Mouse (Mus musculus) stomach, postnatal 0 days (tissue): ENCODE data around the gene Psen2. TPM values are rescaled to one million over a fixed set of nuclear protein-coding genes. Genes with fewer than 3 reads are reported as not detected.

Experiments
- ATAC-seq: fragments of 200-750 bp; cut with Nextera tagmentation; 2 replicates; pipeline ENCODE4 v1.8.0; 2017; ENCODE audit not compliant: low FRiP score, low TSS enrichment
- DNase-seq: peaks from one replicate; pipeline ENCODE4 v3.0.0-alpha.2; 2016; ENCODE audit warnings: low spot score
- H3K27ac ChIP-seq: fragments of 300-500 bp; sonication (generic); replicated peaks from 2 replicates; pipeline ENCODE4 v1.5.1; 2014; ENCODE audit warnings: mild to moderate bottlenecking, control low read depth
- H3K27me3 ChIP-seq: fragments of 300-500 bp; sonication (generic); 2 replicates; pipeline ENCODE4 v1.6.1; 2014; ENCODE audit warnings: low read length; ENCODE audit not compliant: control insufficient read depth, insufficient read depth
- H3K36me3 ChIP-seq: fragments of 300-500 bp; sonication (generic); 2 replicates; pipeline ENCODE4 v1.6.1; 2014; ENCODE audit warnings: low read length, mixed read lengths; ENCODE audit not compliant: control insufficient read depth, insufficient read depth
- H3K4me1 ChIP-seq: fragments of 300-500 bp; sonication (generic); replicated peaks from 2 replicates; pipeline ENCODE4 v1.6.1; 2014; ENCODE audit warnings: antibody characterized with exemption; ENCODE audit not compliant: control insufficient read depth, insufficient read depth
- H3K4me2 ChIP-seq: fragments of 300-500 bp; sonication (generic); replicated peaks from 2 replicates; pipeline ENCODE4 v1.6.1; 2014; ENCODE audit warnings: low read depth, mild to moderate bottlenecking, control low read depth, moderate library complexity
- H3K4me3 ChIP-seq: fragments of 300-500 bp; sonication (generic); 2 replicates; pipeline ENCODE4 v1.5.1; 2014; ENCODE audit warnings: low read depth, low read length, control low read depth
- H3K9ac ChIP-seq: fragments of 300-500 bp; sonication (generic); 2 replicates; pipeline ENCODE4 v1.6.1; 2014; ENCODE audit warnings: mild to moderate bottlenecking, low read length, control low read depth, mixed read lengths
- H3K9me3 ChIP-seq: fragments of 300-500 bp; sonication (generic); 2 replicates; pipeline ENCODE4 v1.6.1; 2016; ENCODE audit warnings: low read length; ENCODE audit not compliant: control insufficient read depth
- CTCF ChIP-seq: IDR thresholded peaks from 2 replicates; pipeline ENCODE4 v1.5.1; 2016; ENCODE audit warnings: antibody characterized with exemption, low read depth, mild to moderate bottlenecking, moderate library complexity
- EP300 ChIP-seq: optimal IDR thresholded peaks from 2 replicates; pipeline ENCODE3; 2016; ENCODE audit warnings: antibody characterized with exemption
- WGBS: fragments of 180-500 bp; shearing (Covaris S2); extraction: QIAGEN DNeasy Blood & Tissue Kit; methylation state at CpG from one replicate; pipeline ENCODE4 v1.1.7; 2014; 5-methylcytosine and 5-hydroxymethylcytosine counted together
- polyA plus RNA-seq: library from polyadenylated mRNA; unstranded; fragments of >200 nt; fragmentation: Nextera tagmentation; extraction: Ambion mirVana; gene quantifications from 2 replicates; pipeline ENCODE4 v1.2.1, GENCODE M21; 2015

Psen2 gene
- polyA plus RNA-seq, 1 experiment from 2014 or later: 14.3 TPM

DNA sequence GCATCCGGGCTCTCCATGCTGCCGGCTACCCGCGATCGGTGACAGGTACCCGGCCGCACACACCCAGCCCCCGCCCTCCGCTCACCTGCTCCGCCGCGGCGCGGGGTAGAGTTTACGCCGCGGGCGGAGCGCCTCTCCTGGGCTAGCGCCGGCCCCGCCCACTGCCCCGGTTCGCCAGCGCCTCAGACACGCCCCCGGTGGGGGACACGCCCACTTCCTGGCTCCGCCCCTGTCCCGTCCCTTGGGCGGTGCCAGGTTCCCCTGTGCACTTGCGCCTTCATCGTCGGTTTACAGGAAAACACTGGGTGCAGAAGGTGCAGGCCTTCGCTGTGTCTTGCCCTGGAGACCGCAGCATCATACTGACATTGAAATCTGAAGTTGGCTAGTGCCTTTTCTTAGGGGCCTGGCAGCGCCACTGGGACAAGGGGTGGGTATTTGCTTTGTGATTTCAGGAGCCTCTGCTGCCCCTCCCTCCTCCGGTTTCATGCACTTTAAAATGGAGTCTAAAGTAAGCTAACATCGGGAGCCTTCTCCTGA is 7.0 kb downstream of the Psen2 start:
- DNase-seq: peak; percentile 99
- Histone ChIP-seq H3K27ac (peak overlapping the region; percentile 93), H3K36me3 (no peaks in the 10 kb centered on the region), H3K4me1 (no peaks in the 10 kb centered on the region), H3K9ac (peak overlapping the region; percentile 90), H3K27me3 (no peaks in the 10 kb centered on the region), H3K4me2 (peak overlapping the region; percentile 96), H3K9me3 (no peaks in the 10 kb centered on the region), H3K4me3 (peak overlapping the region; percentile 74)
- peak; percentile 95 for ATAC-seq
- TF ChIP-seq EP300: peak; percentile 27
- no peak for TF ChIP-seq CTCF
- WGBS: 0% methylated on average over 31 of the region's 39 CpGs

DNA sequence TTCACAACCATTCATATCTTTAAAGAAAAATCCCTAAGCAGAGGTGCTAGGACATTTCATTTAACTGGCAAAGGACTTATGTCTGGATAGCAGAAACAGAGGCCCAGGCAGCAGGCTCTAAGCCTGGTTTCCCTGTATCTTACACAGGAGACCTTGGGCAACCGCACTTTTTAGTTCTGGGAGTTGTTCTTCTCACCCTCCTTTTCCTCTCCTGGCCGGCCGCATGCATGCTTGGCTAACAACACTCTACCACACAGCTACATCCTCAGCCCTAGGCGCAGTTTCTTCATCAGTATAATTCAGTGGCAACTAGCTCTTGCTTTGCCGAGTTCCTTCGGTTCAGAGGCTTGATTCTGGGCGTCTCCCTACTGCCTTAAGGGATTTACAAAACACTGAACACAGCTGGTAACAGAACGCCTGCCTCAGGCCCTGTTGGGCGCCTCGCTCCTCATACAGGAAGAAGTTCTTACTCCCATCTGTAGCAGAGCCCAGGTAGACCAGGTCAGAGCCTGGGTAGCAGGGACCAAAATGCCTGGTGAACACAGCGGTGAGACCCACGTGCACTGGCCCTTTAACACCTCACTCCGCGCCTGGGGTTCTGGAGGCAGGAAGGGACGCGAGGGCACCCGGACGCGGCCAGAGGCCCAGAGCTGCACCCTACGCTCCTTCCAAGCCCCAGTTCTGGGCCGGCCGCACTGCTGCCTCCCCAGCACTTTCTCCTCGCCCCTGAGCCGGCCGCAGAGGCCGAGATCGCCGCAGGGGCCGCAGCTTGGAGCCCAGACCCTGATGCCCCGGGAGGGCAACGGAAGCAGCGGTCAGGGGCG is 7.7 kb downstream of the Psen2 start:
- Histone ChIP-seq H3K27ac (peak overlapping the region; percentile 93), H3K4me2 (peak overlapping the region; percentile 96), H3K27me3 (no peaks in the 10 kb centered on the region), H3K4me3 (peak overlapping the region; percentile 74), H3K9ac (peak overlapping the region; percentile 90), H3K9me3 (no peaks in the 10 kb centered on the region), H3K4me1 (no peaks in the 10 kb centered on the region), H3K36me3 (no peaks in the 10 kb centered on the region)
- ATAC-seq (peak; percentile 75), DNase-seq (no peak)
- 2% methylated on average over 33 of the region's 33 CpGs for WGBS
- TF ChIP-seq EP300: no peak
- no peak for TF ChIP-seq CTCF

DNA sequence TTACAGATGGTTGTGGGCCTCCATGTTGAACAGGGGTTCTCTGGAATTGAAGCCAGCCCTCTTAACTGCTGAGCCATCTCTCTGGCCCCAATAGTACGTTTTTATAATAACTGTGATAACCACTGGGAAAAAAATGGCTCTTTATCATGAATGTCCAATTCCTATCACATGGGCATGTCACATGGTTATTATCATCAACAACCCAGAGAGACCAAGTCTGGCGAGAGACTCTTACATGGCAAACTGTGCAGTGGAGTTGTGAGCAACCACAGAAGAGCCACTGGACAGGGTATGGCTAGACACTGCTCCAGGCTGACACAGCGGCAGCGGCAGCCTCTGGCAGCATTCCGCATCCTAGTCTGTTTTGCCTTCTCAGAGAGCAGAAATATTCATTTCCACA is 8.9 kb downstream of the Psen2 start:
- H3K9ac ChIP-seq: no peak overlapping the region
- WGBS: 87% methylated on average over 5 of the region's 5 CpGs
- H3K9me3 ChIP-seq: no peaks in the 10 kb centered on the region
- no peak overlapping the region for H3K4me2 ChIP-seq
- H3K36me3 ChIP-seq: no peaks in the 10 kb centered on the region
- H3K27ac ChIP-seq: no peak overlapping the region
- no peaks in the 10 kb centered on the region; the same call in 1 of the 2 replicates for H3K4me1 ChIP-seq
- TF ChIP-seq CTCF (no peak), EP300 (no peak)
- no peak overlapping the region for H3K4me3 ChIP-seq
- ATAC-seq (no peak), DNase-seq (no peak)
- H3K27me3 ChIP-seq: no peaks in the 10 kb centered on the region

DNA sequence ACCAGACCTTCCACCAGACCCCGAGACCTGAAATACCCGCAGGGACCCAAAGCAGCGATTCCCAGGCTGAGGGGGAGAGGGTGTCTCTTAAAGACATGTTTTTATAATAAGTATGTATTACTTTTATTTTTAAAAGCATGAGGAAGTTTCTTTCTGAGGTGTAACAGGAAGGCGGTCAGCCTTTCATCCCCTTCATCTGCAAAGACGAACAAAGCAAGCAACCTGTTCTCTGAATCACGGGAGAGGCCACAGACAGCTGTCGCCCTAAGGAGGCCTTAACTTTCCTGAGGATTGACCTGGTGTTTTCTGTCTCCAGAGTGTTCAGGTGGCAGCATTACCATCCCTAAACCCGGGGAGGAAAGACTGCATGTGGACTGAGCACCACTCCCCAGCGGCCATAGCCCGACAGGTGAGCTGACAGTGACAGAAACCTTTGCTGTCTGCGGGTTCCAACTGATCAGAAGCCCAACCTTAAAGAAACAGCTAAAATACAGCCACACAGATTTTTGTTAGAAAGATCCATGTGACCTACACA is 10.5 kb downstream of the Psen2 start:
- 78% methylated on average over 11 of the region's 11 CpGs for WGBS
- TF ChIP-seq EP300 (no peak), CTCF (no peak)
- Histone ChIP-seq H3K27me3 (no peaks in the 10 kb centered on the region), H3K36me3 (no peaks in the 10 kb centered on the region), H3K9ac (no peak overlapping the region), H3K27ac (no peak overlapping the region), H3K4me3 (no peak overlapping the region), H3K4me2 (no peak overlapping the region), H3K4me1 (no peaks in the 10 kb centered on the region; the same call in 1 of the 2 replicates), H3K9me3 (no peaks in the 10 kb centered on the region)
- DNase-seq (no peak), ATAC-seq (no peak)

DNA sequence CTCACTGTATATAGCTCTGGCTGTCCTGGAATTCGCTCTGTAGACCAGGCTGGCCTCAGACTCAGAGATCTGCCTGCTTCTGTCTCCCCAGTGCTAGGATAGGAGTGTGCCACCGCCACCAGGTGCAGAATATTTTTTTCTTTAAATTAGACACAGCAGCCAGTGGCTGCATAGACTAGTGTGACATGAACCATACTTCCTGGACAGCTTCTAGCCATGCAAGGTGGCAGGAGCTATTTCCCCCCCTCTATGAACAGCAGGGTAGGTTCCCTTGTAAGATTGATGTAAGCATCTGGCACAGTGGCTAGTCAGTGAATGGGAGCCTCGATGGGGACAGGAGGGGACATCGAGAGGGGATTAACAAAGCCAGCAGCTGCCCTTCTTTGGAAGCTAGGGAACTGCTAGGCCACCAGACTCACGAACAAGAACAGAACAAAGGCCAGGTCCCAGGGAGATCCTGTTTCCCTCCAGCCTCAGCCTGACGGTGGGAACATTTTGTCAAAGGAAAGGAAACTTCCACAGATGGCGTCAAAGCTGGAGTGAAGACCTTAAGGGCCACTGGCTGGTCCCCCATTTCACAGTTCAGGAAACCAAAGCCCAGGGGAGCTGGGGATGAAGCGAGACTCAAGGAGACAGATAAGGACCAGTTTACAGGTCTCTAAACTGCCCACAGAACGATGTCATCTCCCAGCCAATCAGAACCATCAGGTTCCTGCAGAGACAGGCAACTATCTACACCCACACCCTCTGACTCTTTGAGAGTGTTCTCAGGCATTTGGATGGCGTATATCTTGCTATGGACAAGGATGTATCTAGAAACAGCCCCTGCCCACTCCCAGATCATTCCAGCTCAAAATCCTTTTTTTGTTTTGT is 11.8 kb downstream of the Psen2 start:
- 72% methylated on average over 10 of the region's 10 CpGs for WGBS
- H3K4me2 ChIP-seq: no peak overlapping the region
- H3K36me3 ChIP-seq: no peaks in the 10 kb centered on the region
- TF ChIP-seq EP300: no peak
- TF ChIP-seq CTCF: no peak
- H3K4me1 ChIP-seq: no peaks in the 10 kb centered on the region; the same call in 1 of the 2 replicates
- H3K27me3 ChIP-seq: no peaks in the 10 kb centered on the region
- no peak overlapping the region for H3K9ac ChIP-seq
- DNase-seq (no peak), ATAC-seq (no peak)
- no peak overlapping the region for H3K4me3 ChIP-seq
- no peaks in the 10 kb centered on the region for H3K9me3 ChIP-seq
- H3K27ac ChIP-seq: no peak overlapping the region
